Mouse (Mus musculus) stomach, embryonic 16.5 days (tissue): ENCODE data around the gene Btf3l4. TPM values are rescaled to one million over a fixed set of nuclear protein-coding genes. Genes with fewer than 3 reads are reported as not detected.

ENCODE experiments used
- ATAC-seq: fragments of 200-750 bp; cut with Nextera tagmentation; 2 replicates; pipeline ENCODE4 v1.8.0; 2017; ENCODE audit warnings: moderate number of reproducible peaks, moderate TSS enrichment; ENCODE audit not compliant: insufficient read depth, low FRiP score
- H3K27ac ChIP-seq: fragments of 300-500 bp; sonication (generic); 2 replicates; pipeline ENCODE4 v1.5.1; 2014; ENCODE audit warnings: low read length
- H3K27me3 ChIP-seq: fragments of 300-500 bp; sonication (generic); 2 replicates; pipeline ENCODE4 v1.6.1; 2014; ENCODE audit warnings: low read length, control low read depth, mixed read lengths; ENCODE audit not compliant: control insufficient read depth, insufficient read depth
- H3K36me3 ChIP-seq: fragments of 300-500 bp; sonication (generic); 2 replicates; pipeline ENCODE4 v1.6.1; 2014; ENCODE audit warnings: low read length; ENCODE audit not compliant: control insufficient read depth, insufficient read depth
- H3K4me1 ChIP-seq: fragments of 300-500 bp; sonication (generic); 2 replicates; pipeline ENCODE4 v1.6.1; 2014; ENCODE audit warnings: low read length, control low read depth, mixed read lengths; ENCODE audit not compliant: control insufficient read depth, insufficient read depth
- H3K4me2 ChIP-seq: fragments of 300-500 bp; sonication (generic); 2 replicates; pipeline ENCODE4 v1.6.1; 2014; ENCODE audit warnings: low read depth, low read length, mixed read lengths
- H3K4me3 ChIP-seq: fragments of 300-500 bp; sonication (generic); replicated peaks from 2 replicates; pipeline ENCODE4 v1.5.1; 2014; ENCODE audit warnings: mild to moderate bottlenecking, low read length
- H3K9ac ChIP-seq: fragments of 300-500 bp; sonication (generic); 2 replicates; pipeline ENCODE4 v1.6.1; 2014; ENCODE audit warnings: low read length
- H3K9me3 ChIP-seq: fragments of 300-500 bp; sonication (generic); replicated peaks from 2 replicates; pipeline ENCODE4 v1.6.1; 2016; ENCODE audit warnings: low read length, control low read depth; ENCODE audit not compliant: control insufficient read depth
- WGBS: fragments of 180-500 bp; shearing (Covaris S2); extraction: QIAGEN DNeasy Blood & Tissue Kit; methylation state at CpG from one replicate; pipeline ENCODE4 v1.1.7; 2014; 5-methylcytosine and 5-hydroxymethylcytosine counted together
- polyA plus RNA-seq: library from polyadenylated mRNA; unstranded; fragments of >200 nt; fragmentation: Nextera tagmentation; extraction: Ambion mirVana; gene quantifications from 2 replicates; pipeline ENCODE4 v1.2.1, GENCODE M21; 2015

The Btf3l4 gene
- polyA plus RNA-seq, 1 experiment from 2014 or later, result 130 TPM

GRCm38 (mm10) chr4:108826643-108827042, 6.8 kb downstream of the Btf3l4 start:
- Histone ChIP-seq H3K4me2 (no peak overlapping the region), H3K4me3 (no peak overlapping the region), H3K27ac (no peak overlapping the region), H3K9me3 (no peaks in the 10 kb centered on the region), H3K4me1 (peaks cover 4% of the 10 kb centered on the region; the same call in 1 of the 2 replicates), H3K27me3 (no peaks in the 10 kb centered on the region), H3K36me3 (peaks cover 4% of the 10 kb centered on the region), H3K9ac (no peak overlapping the region)
- 76% methylated on average over 2 of the region's 2 CpGs for WGBS
- ATAC-seq, result no peak

DNA sequence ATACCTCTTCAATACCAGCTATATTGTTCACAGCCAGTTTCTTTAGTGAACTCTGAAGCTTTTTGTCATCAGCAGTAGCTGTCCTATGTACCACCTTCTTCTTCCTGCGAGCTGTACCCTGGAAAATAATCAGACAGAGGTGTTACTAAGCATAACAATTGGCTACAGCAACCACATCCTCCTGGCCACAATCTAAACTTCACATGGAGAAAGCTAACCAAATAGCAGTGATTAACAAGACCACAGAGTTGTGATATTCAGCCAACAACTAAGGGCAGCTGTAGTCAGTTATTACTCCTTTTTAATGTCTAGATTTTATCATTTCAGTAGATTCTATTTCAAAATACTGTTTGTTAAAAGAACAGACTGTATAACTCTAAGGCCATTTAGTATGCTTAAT, 7.3 kb downstream of the Btf3l4 start:
- ATAC-seq, result no peak
- Histone ChIP-seq H3K9ac (no peak overlapping the region), H3K36me3 (peaks cover 4% of the 10 kb centered on the region)

GRCm38 (mm10) chr4:108825677-108826076, 7.7 kb downstream of the Btf3l4 start:
- Histone ChIP-seq H3K4me3 (no peak overlapping the region), H3K4me1 (no peaks in the 10 kb centered on the region), H3K4me2 (no peak overlapping the region), H3K9ac (no peak overlapping the region), H3K27ac (no peak overlapping the region), H3K9me3 (no peaks in the 10 kb centered on the region), H3K36me3 (peaks cover 4% of the 10 kb centered on the region), H3K27me3 (no peaks in the 10 kb centered on the region)
- WGBS, result 93% methylated on average over 3 of the region's 3 CpGs
- no peak for ATAC-seq

More for the DNA sequence above, 7.3 kb downstream of the Btf3l4 start:
- Histone ChIP-seq H3K27ac (no peak overlapping the region), H3K4me2 (no peak overlapping the region), H3K9me3 (no peaks in the 10 kb centered on the region), H3K4me3 (no peak overlapping the region), H3K27me3 (no peaks in the 10 kb centered on the region), H3K4me1 (peaks cover 3% of the 10 kb centered on the region; the same call in 1 of the 2 replicates)
- WGBS, result 90% methylated on average over 1 of the region's 1 CpGs

GRCm38 (mm10) chr4:108811550-108811949, 21.9 kb downstream of the Btf3l4 start:
- Histone ChIP-seq H3K4me3 (no peak overlapping the region), H3K27me3 (no peaks in the 10 kb centered on the region), H3K27ac (no peak overlapping the region), H3K36me3 (no peaks in the 10 kb centered on the region), H3K4me1 (no peaks in the 10 kb centered on the region), H3K9me3 (no peaks in the 10 kb centered on the region), H3K9ac (no peak overlapping the region), H3K4me2 (no peak overlapping the region)
- ATAC-seq, result no peak
- WGBS, result 71% methylated on average over 6 of the region's 6 CpGs

- WGBS, result 64% methylated on average over 4 of the region's 4 CpGs
- no peaks in the 10 kb centered on the region for H3K36me3 ChIP-seq
- H3K27me3 ChIP-seq, result no peaks in the 10 kb centered on the region
- H3K27ac ChIP-seq, result no peak overlapping the region
- H3K4me2 ChIP-seq, result no peak overlapping the region
- H3K9me3 ChIP-seq, result no peaks in the 10 kb centered on the region
- ATAC-seq, result no peak
- no peaks in the 10 kb centered on the region for H3K4me1 ChIP-seq
- no peak overlapping the region for H3K9ac ChIP-seq
- no peak overlapping the region for H3K4me3 ChIP-seq
Observed at GRCm38 (mm10) chr4:108811142-108811541, 22.3 kb downstream of the Btf3l4 start.

DNA sequence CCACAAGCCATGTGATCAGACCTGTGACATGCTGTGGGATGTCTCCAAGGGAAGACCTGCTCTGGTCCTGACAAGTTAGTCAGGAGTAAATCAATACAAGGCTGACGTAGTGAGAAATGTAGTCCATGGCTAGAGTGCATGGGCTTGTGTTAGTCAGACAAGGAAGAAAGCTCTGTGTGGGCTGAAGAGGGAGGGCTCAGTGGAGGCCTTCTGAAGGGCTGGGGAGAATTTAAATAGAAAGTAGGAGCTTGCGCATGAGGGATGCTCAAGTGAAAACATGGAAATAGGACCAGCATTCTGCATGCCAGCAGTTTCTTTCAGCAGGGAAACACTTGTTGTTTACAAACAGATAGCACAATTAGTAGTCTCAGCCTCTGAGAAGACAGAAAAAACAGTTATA, 29.9 kb downstream of the Btf3l4 start:
- 73% methylated on average over 2 of the region's 2 CpGs for WGBS
- no peaks in the 10 kb centered on the region for H3K9me3 ChIP-seq
- H3K9ac ChIP-seq, result no peak overlapping the region
- no peak for ATAC-seq
- no peaks in the 10 kb centered on the region for H3K27me3 ChIP-seq
- no peak overlapping the region for H3K27ac ChIP-seq
- no peak overlapping the region for H3K4me3 ChIP-seq
- H3K4me2 ChIP-seq, result no peak overlapping the region
- no peaks in the 10 kb centered on the region for H3K36me3 ChIP-seq
- no peaks in the 10 kb centered on the region for H3K4me1 ChIP-seq

- Histone ChIP-seq H3K9ac (no peak overlapping the region), H3K36me3 (no peaks in the 10 kb centered on the region), H3K4me3 (no peak overlapping the region), H3K27ac (no peak overlapping the region), H3K9me3 (no peaks in the 10 kb centered on the region), H3K4me1 (no peaks in the 10 kb centered on the region), H3K27me3 (no peaks in the 10 kb centered on the region), H3K4me2 (no peak overlapping the region)
- no peak for ATAC-seq
- WGBS, result 61% methylated on average over 2 of the region's 2 CpGs
Observed at GRCm38 (mm10) chr4:108798083-108798830, 35.2 kb downstream of the Btf3l4 start.

- H3K4me1 ChIP-seq, result no peaks in the 10 kb centered on the region
- no peaks in the 10 kb centered on the region for H3K9me3 ChIP-seq
- no peak for ATAC-seq
- no peak overlapping the region for H3K4me2 ChIP-seq
- no peaks in the 10 kb centered on the region for H3K36me3 ChIP-seq
- H3K27me3 ChIP-seq, result no peaks in the 10 kb centered on the region
- no peak overlapping the region for H3K4me3 ChIP-seq
- H3K27ac ChIP-seq, result no peak overlapping the region
- H3K9ac ChIP-seq, result no peak overlapping the region
- 49% methylated on average over 4 of the region's 4 CpGs for WGBS
Observed at GRCm38 (mm10) chr4:108796701-108797100, 36.7 kb downstream of the Btf3l4 start.

DNA sequence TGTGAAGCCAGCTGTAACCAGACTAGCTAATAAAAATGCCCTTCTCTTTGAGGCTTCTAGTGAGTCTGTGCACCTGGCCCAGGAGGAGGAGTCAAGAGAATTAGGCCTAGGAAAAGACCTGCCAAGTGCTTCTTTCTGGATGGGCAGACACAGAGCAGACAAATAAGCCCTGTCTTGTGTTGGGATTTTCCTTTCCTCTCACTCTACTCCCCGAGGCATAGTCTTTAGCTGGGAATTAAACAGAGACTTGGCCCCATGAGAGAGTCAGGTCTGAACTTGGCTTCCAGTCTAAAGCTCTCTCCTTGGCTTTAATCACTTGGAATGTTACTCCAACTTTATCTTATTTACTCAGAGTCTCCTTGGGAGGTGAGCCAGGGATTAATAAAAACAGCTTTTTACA, 39.5 kb downstream of the Btf3l4 start:
- H3K27me3 ChIP-seq, result no peaks in the 10 kb centered on the region
- 46% methylated on average over 1 of the region's 1 CpGs for WGBS
- H3K9me3 ChIP-seq, result no peaks in the 10 kb centered on the region
- H3K27ac ChIP-seq, result no peak overlapping the region
- no peak overlapping the region for H3K4me3 ChIP-seq
- no peak overlapping the region for H3K9ac ChIP-seq
- H3K36me3 ChIP-seq, result no peaks in the 10 kb centered on the region
- ATAC-seq, result no peak
- H3K4me1 ChIP-seq, result no peaks in the 10 kb centered on the region
- no peak overlapping the region for H3K4me2 ChIP-seq
